Mouse (Mus musculus) midbrain, embryonic 16.5 days (tissue): ENCODE measurements around the gene Hoxd10. TPM values are rescaled to one million over a fixed set of nuclear protein-coding genes. Genes with fewer than 3 reads are reported as not detected.
A peak's percentile ranks its signal among the peaks of the same experiment; 100 is the strongest.

Source experiments
- ATAC-seq: fragments of 200-750 bp; cut with Nextera tagmentation; 2 replicates; pipeline ENCODE4 v1.8.0; 2017; ENCODE audit warnings: moderate TSS enrichment
- H3K27ac ChIP-seq: fragments of 300-500 bp; sonication (generic); 2 replicates; pipeline ENCODE4 v1.5.1; 2014; ENCODE audit warnings: mild to moderate bottlenecking, low read length, mixed read lengths
- H3K27me3 ChIP-seq: fragments of 300-500 bp; sonication (generic); 2 replicates; pipeline ENCODE4 v1.6.1; 2014; ENCODE audit warnings: low read depth, low read length, mixed read lengths; ENCODE audit not compliant: control insufficient read depth, insufficient read depth
- H3K36me3 ChIP-seq: fragments of 300-500 bp; sonication (generic); 2 replicates; pipeline ENCODE4 v1.6.1; 2014; ENCODE audit warnings: mild to moderate bottlenecking, low read length, moderate library complexity, mixed read lengths; ENCODE audit not compliant: control insufficient read depth, insufficient read depth
- H3K4me1 ChIP-seq: fragments of 300-500 bp; sonication (generic); 2 replicates; pipeline ENCODE4 v1.6.1; 2014; ENCODE audit warnings: mild to moderate bottlenecking, low read length, mixed read lengths; ENCODE audit not compliant: control insufficient read depth, insufficient read depth
- H3K4me2 ChIP-seq: fragments of 300-500 bp; sonication (generic); 2 replicates; pipeline ENCODE4 v1.6.1; 2014; ENCODE audit warnings: mild to moderate bottlenecking, low read length, mixed read lengths
- H3K4me3 ChIP-seq: fragments of 300-500 bp; sonication (generic); 2 replicates; pipeline ENCODE4 v1.5.1; 2014; ENCODE audit warnings: low read depth, mild to moderate bottlenecking, low read length, moderate library complexity, mixed read lengths
- H3K9ac ChIP-seq: fragments of 300-500 bp; sonication (generic); 2 replicates; pipeline ENCODE4 v1.6.1; 2014; ENCODE audit warnings: low read depth, low read length, mixed read lengths
- H3K9me3 ChIP-seq: fragments of 300-500 bp; sonication (generic); replicated peaks from 2 replicates; pipeline ENCODE4 v1.6.1; 2014; ENCODE audit warnings: mild to moderate bottlenecking, low read length, mixed read lengths; ENCODE audit not compliant: control insufficient read depth, poor library complexity, severe bottlenecking
- WGBS: fragments of 180-500 bp; shearing (Covaris S2); extraction: QIAGEN DNeasy Blood & Tissue Kit; methylation state at CpG from one replicate; pipeline ENCODE4 v1.1.7; 2014; 5-methylcytosine and 5-hydroxymethylcytosine counted together
- polyA plus RNA-seq: library from polyadenylated mRNA; unstranded; fragments of >200 nt; fragmentation: Nextera tagmentation; extraction: Ambion mirVana; gene quantifications from 2 replicates; pipeline ENCODE4 v1.2.1, GENCODE M21; 2015

Hoxd10 gene
- polyA plus RNA-seq, 1 experiment from 2014 or later: not detected

- Histone ChIP-seq H3K27ac (no peak overlapping the region), H3K36me3 (no peaks in the 10 kb centered on the region), H3K4me2 (no peak overlapping the region), H3K4me3 (no peak overlapping the region), H3K9ac (no peak overlapping the region), H3K27me3 (peaks cover 85% of the 10 kb centered on the region), H3K9me3 (no peaks in the 10 kb centered on the region), H3K4me1 (no peaks in the 10 kb centered on the region)
- ATAC-seq: no peak
- WGBS: 3% methylated on average over 35 of the region's 35 CpGs
These were observed 477 bp downstream of the Hoxd10 start for GRCm38 (mm10) chr2:74691995-74692807.

- Histone ChIP-seq H3K9me3 (no peaks in the 10 kb centered on the region), H3K9ac (no peak overlapping the region), H3K27me3 (peaks cover 84% of the 10 kb centered on the region), H3K4me2 (no peak overlapping the region), H3K27ac (no peak overlapping the region), H3K4me3 (no peak overlapping the region), H3K4me1 (peaks cover 2% of the 10 kb centered on the region; the same call in 1 of the 2 replicates), H3K36me3 (no peaks in the 10 kb centered on the region)
- 2% methylated on average over 20 of the region's 20 CpGs for WGBS
- no peak for ATAC-seq
These were observed 1.2 kb downstream of the Hoxd10 start for GRCm38 (mm10) chr2:74692808-74693431.

- Histone ChIP-seq H3K27me3 (peaks cover 80% of the 10 kb centered on the region), H3K36me3 (no peaks in the 10 kb centered on the region), H3K4me3 (no peak overlapping the region), H3K9ac (no peak overlapping the region), H3K4me1 (peaks cover 4% of the 10 kb centered on the region), H3K4me2 (no peak overlapping the region), H3K27ac (no peak overlapping the region), H3K9me3 (no peaks in the 10 kb centered on the region)
- WGBS: 5% methylated on average over 4 of the region's 4 CpGs
- no peak for ATAC-seq
These were observed 1.7 kb downstream of the Hoxd10 start for GRCm38 (mm10) chr2:74693432-74693827.

GRCm38 (mm10) chr2:74694066-74694465 is 2.3 kb downstream of the Hoxd10 start:
- Histone ChIP-seq H3K4me1 (peaks cover 4% of the 10 kb centered on the region), H3K4me2 (no peak overlapping the region), H3K9ac (no peak overlapping the region), H3K9me3 (no peaks in the 10 kb centered on the region), H3K4me3 (no peak overlapping the region), H3K27ac (no peak overlapping the region), H3K27me3 (peaks cover 74% of the 10 kb centered on the region), H3K36me3 (no peaks in the 10 kb centered on the region)
- 2% methylated on average over 16 of the region's 16 CpGs for WGBS
- no peak for ATAC-seq

- no peak overlapping the region for H3K27ac ChIP-seq
- peaks cover 4% of the 10 kb centered on the region for H3K4me1 ChIP-seq
- ATAC-seq: no peak
- H3K4me2 ChIP-seq: no peak overlapping the region
- no peaks in the 10 kb centered on the region for H3K9me3 ChIP-seq
- H3K4me3 ChIP-seq: no peak overlapping the region
- peaks cover 76% of the 10 kb centered on the region for H3K27me3 ChIP-seq
- H3K36me3 ChIP-seq: no peaks in the 10 kb centered on the region
- H3K9ac ChIP-seq: no peak overlapping the region
- WGBS: 6% methylated on average over 1 of the region's 1 CpGs
These were observed 3.7 kb downstream of the Hoxd10 start for GRCm38 (mm10) chr2:74695383-74695782.

- no peak overlapping the region for H3K4me3 ChIP-seq
- H3K27ac ChIP-seq: no peak overlapping the region
These were observed 4.2 kb downstream of the Hoxd10 start for GRCm38 (mm10) chr2:74695813-74696430.

GRCm38 (mm10) chr2:74696442-74697335 is 5.0 kb downstream of the Hoxd10 start:
- Histone ChIP-seq H3K27me3 (peaks cover 78% of the 10 kb centered on the region), H3K4me2 (no peak overlapping the region), H3K9ac (no peak overlapping the region), H3K4me3 (no peak overlapping the region), H3K27ac (no peak overlapping the region), H3K9me3 (no peaks in the 10 kb centered on the region), H3K36me3 (no peaks in the 10 kb centered on the region), H3K4me1 (peaks cover 4% of the 10 kb centered on the region)
- no peak for ATAC-seq
- WGBS: under 1% methylated on average over 34 of the region's 34 CpGs

More at GRCm38 (mm10) chr2:74695813-74696430, 4.2 kb downstream of the Hoxd10 start:
- no peak overlapping the region for H3K9ac ChIP-seq
- H3K27me3 ChIP-seq: peaks cover 79% of the 10 kb centered on the region
- no peak for ATAC-seq
- H3K9me3 ChIP-seq: no peaks in the 10 kb centered on the region
- no peak overlapping the region for H3K4me2 ChIP-seq
- H3K4me1 ChIP-seq: peaks cover 4% of the 10 kb centered on the region
- 4% methylated on average over 7 of the region's 7 CpGs for WGBS
- H3K36me3 ChIP-seq: no peaks in the 10 kb centered on the region

- H3K27ac ChIP-seq: no peak within 1 kb of the TSS
- H3K27me3 ChIP-seq: peaks cover 73% of the 10 kb centered on the region
- H3K4me1 ChIP-seq: peaks cover 4% of the 10 kb centered on the region
- WGBS: 1% methylated on average over 43 of the region's 43 CpGs
- H3K4me3 ChIP-seq: peak within 1 kb of the TSS; percentile 13
- H3K9me3 ChIP-seq: no peaks in the 10 kb centered on the region
- H3K36me3 ChIP-seq: no peaks in the 10 kb centered on the region
- peak within 1 kb of the TSS; percentile 43 for H3K4me2 ChIP-seq
- ATAC-seq: no peak
- H3K9ac ChIP-seq: no peak within 1 kb of the TSS
These were observed 5.9 kb downstream of the Hoxd10 start, which contains the start of gene Hoxd9 for GRCm38 (mm10) chr2:74697567-74698121. Gene Hoxd9 (plus strand): TSS chr2:74697727.
